Mouse (Mus musculus) erythroblast, embryonic 14.5 days (primary cell): ENCODE measurements at regions not wholly inside any gene's neighbourhood (a gene's known extent, or its start where the extent isn't known, plus 50 kb on each side); places are given as distances from the start of the nearest gene placed in this dataset.

Experiments
- H3K27me3 ChIP-seq: 2 replicates; pipeline ENCODE4 v1.6.1; 2012; ENCODE audit warnings: inconsistent platforms; ENCODE audit not compliant: control insufficient read depth
- H3K36me3 ChIP-seq: 2 replicates; pipeline ENCODE4 v1.6.1; 2012; ENCODE audit warnings: mild to moderate bottlenecking, inconsistent platforms; ENCODE audit not compliant: control insufficient read depth
- H3K4me1 ChIP-seq: 2 replicates; pipeline ENCODE4 v1.6.1; 2012; ENCODE audit warnings: inconsistent platforms; ENCODE audit not compliant: control insufficient read depth
- H3K4me3 ChIP-seq: replicated peaks from 2 replicates; pipeline ENCODE3; 2012; ENCODE audit warnings: moderate library complexity, mild to moderate bottlenecking, inconsistent platforms
- H3K9me3 ChIP-seq: 2 replicates; pipeline ENCODE4 v1.6.1; 2012; ENCODE audit warnings: low read length, inconsistent platforms, mixed read lengths; ENCODE audit not compliant: control insufficient read depth
- GATA1 ChIP-seq: IDR thresholded peaks from 2 replicates; pipeline ENCODE4 v1.6.1; 2012; ENCODE audit warnings: low read length, inconsistent platforms, mixed read lengths
- TAL1 ChIP-seq: IDR thresholded peaks from 3 replicates; pipeline ENCODE4 v1.6.1; 2012; ENCODE audit warnings: low read length, inconsistent platforms, mixed read lengths

GRCm38 (mm10) chr15:41283199-41283598 lies 1149.0 kb downstream of the 9330182O14Rik start:
- Histone ChIP-seq H3K9me3 (no peaks in the 10 kb centered on the region), H3K4me1 (no peaks in the 10 kb centered on the region), H3K27me3 (no peaks in the 10 kb centered on the region), H3K36me3 (no peaks in the 10 kb centered on the region), H3K4me3 (no peak overlapping the region)
- TF ChIP-seq GATA1 = no peak

- Histone ChIP-seq H3K36me3 (no peaks in the 10 kb centered on the region), H3K27me3 (no peaks in the 10 kb centered on the region), H3K4me1 (no peaks in the 10 kb centered on the region), H3K4me3 (no peak overlapping the region), H3K9me3 (no peaks in the 10 kb centered on the region)
- TF ChIP-seq TAL1 (no peak), GATA1 (no peak)
These were observed 1152.7 kb downstream of the 9330182O14Rik start for GRCm38 (mm10) chr15:41286809-41287413.

GRCm38 (mm10) chr15:41297419-41297818 lies 1163.3 kb downstream of the 9330182O14Rik start:
- H3K9me3 ChIP-seq = no peaks in the 10 kb centered on the region
- no peaks in the 10 kb centered on the region for H3K4me1 ChIP-seq
- TF ChIP-seq TAL1 (no peak), GATA1 (no peak)
- H3K27me3 ChIP-seq = no peaks in the 10 kb centered on the region
- H3K36me3 ChIP-seq = no peaks in the 10 kb centered on the region
- no peak overlapping the region for H3K4me3 ChIP-seq

- no peaks in the 10 kb centered on the region for H3K9me3 ChIP-seq
- no peak overlapping the region for H3K4me3 ChIP-seq
- no peaks in the 10 kb centered on the region for H3K4me1 ChIP-seq
- H3K36me3 ChIP-seq = no peaks in the 10 kb centered on the region
- no peaks in the 10 kb centered on the region for H3K27me3 ChIP-seq
- TF ChIP-seq TAL1 (no peak), GATA1 (no peak)
These were observed 1172.5 kb downstream of the 9330182O14Rik start for GRCm38 (mm10) chr15:41306638-41307037.

GRCm38 (mm10) chr15:41311728-41312320 lies 1177.7 kb downstream of the 9330182O14Rik start:
- no peaks in the 10 kb centered on the region for H3K9me3 ChIP-seq
- TF ChIP-seq GATA1 (no peak), TAL1 (no peak)
- H3K4me1 ChIP-seq = no peaks in the 10 kb centered on the region
- no peaks in the 10 kb centered on the region for H3K36me3 ChIP-seq
- no peaks in the 10 kb centered on the region for H3K27me3 ChIP-seq
- no peak overlapping the region for H3K4me3 ChIP-seq

GRCm38 (mm10) chr15:41314916-41315315 lies 1180.8 kb downstream of the 9330182O14Rik start:
- no peaks in the 10 kb centered on the region for H3K9me3 ChIP-seq
- H3K4me3 ChIP-seq = no peak overlapping the region
- no peaks in the 10 kb centered on the region for H3K36me3 ChIP-seq
- no peaks in the 10 kb centered on the region for H3K27me3 ChIP-seq
- no peak for TF ChIP-seq TAL1
- no peak for TF ChIP-seq GATA1
- H3K4me1 ChIP-seq = no peaks in the 10 kb centered on the region

- TF ChIP-seq GATA1 (no peak), TAL1 (no peak)
- peaks cover 11% of the 10 kb centered on the region for H3K4me1 ChIP-seq
- H3K9me3 ChIP-seq = no peaks in the 10 kb centered on the region
- no peaks in the 10 kb centered on the region for H3K36me3 ChIP-seq
- no peak overlapping the region for H3K4me3 ChIP-seq
- H3K27me3 ChIP-seq = no peaks in the 10 kb centered on the region
These were observed 1191.6 kb downstream of the 9330182O14Rik start for GRCm38 (mm10) chr15:41325633-41326252.

- Histone ChIP-seq H3K4me3 (no peak overlapping the region), H3K9me3 (no peaks in the 10 kb centered on the region), H3K36me3 (no peaks in the 10 kb centered on the region), H3K27me3 (no peaks in the 10 kb centered on the region), H3K4me1 (peaks cover 18% of the 10 kb centered on the region)
- no peak for TF ChIP-seq GATA1
- no peak for TF ChIP-seq TAL1
These were observed 1195.1 kb downstream of the 9330182O14Rik start for GRCm38 (mm10) chr15:41329286-41329685.

- no peaks in the 10 kb centered on the region for H3K9me3 ChIP-seq
- TF ChIP-seq GATA1 (no peak), TAL1 (no peak)
- no peaks in the 10 kb centered on the region for H3K36me3 ChIP-seq
- no peak overlapping the region for H3K4me3 ChIP-seq
- peaks cover 18% of the 10 kb centered on the region for H3K4me1 ChIP-seq
- no peaks in the 10 kb centered on the region for H3K27me3 ChIP-seq
These were observed 1195.9 kb downstream of the 9330182O14Rik start for GRCm38 (mm10) chr15:41330085-41330484.
